Mouse (Mus musculus): ENCODE results near the gene Fgf2. TPM values are rescaled to one million over a fixed set of nuclear protein-coding genes. Genes with fewer than 3 reads are reported as not detected.
A peak's percentile ranks its signal among the peaks of the same experiment; 100 is the strongest.

Gene Fgf2
- total and polyA plus RNA-seq, 3 experiments: 0.25 to 0.70 TPM; not detected in 1

DNA sequence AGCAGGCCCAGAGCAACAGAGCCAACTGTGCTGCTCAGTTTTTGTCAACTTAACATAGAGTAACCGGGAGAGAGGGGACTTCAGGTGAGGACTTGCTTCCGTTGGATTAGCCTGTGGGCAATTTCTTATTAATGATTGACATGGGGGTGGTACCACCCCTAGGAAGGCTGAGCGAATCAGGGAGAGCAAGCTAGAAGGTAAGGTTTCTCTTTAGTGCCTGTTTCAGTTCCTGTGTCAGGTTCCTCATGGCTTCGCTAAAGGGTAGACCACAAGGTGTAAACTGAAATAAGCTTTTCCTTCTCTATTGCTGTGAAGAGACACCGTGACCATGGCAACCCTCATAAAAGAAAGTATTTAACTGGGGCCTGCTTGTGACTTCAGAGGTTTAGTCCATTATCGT lies 39.2 kb downstream of the Fgf2 start:
- H3K27ac ChIP-seq (ENCODE audit: insufficient read depth, low read depth): no peak overlapping the region
- H3K4me2 ChIP-seq (ENCODE audit: insufficient read depth, low read depth, poor library complexity, severe bottlenecking): no peak overlapping the region
- DNase-seq (ENCODE audit: extremely low read depth): no peak
- peaks cover 0 to 9% of the 10 kb centered on the region in 2 experiments; a peak in 2 of 4 replicates for H3K4me1 ChIP-seq (ENCODE audit: control insufficient read depth in 1 of 2, insufficient read depth in 2 of 2)
- no peaks in the 10 kb centered on the region for H3K79me2 ChIP-seq (replicated peaks; ENCODE audit: control insufficient read depth, extremely low read depth, insufficient read depth, poor library complexity, severe bottlenecking)
- dilution Hi-C loops (cut with MboI; ENCODE audit: extremely low pct_ligation_motif_present, extremely low pct_unique_long_range_greater_than_20kb, low sequenced_read_pairs) (no loop called here), in situ Hi-C loops (cut with MboI; ENCODE audit: low pct_ligation_motif_present, low pct_unique_long_range_greater_than_20kb, low sequenced_read_pairs) (no loop called here)
- peaks cover 5% of the 10 kb centered on the region for H3K9me3 ChIP-seq (replicated peaks; ENCODE audit: low read length)
- H3K27me3 ChIP-seq (replicated peaks): no peaks in the 10 kb centered on the region
- H3K36me3 ChIP-seq (replicated peaks in 1 of 2; ENCODE audit: control insufficient read depth in 1 of 2, insufficient read depth in 1 of 2, low read length in 1 of 2): no peaks in the 10 kb centered on the region
- TF ChIP-seq IRF4 (IDR thresholded peaks at IDR 0.05; ENCODE audit: low read depth, low read length) (0 out of 2 replicates have a peak, but pooled peaks have one; percentile 14), MAZ (IDR thresholded peaks at IDR 0.05; ENCODE audit: low read depth, low read length) (no peak)
- no peak overlapping the region for H3K9ac ChIP-seq (ENCODE audit: insufficient read depth, low read depth)
- H3K4me3 ChIP-seq (replicated peaks in 1 of 3; ENCODE audit: low read depth in 2 of 3, low read length in 2 of 3, poor library complexity in 1 of 3): no peak overlapping the region

DNA sequence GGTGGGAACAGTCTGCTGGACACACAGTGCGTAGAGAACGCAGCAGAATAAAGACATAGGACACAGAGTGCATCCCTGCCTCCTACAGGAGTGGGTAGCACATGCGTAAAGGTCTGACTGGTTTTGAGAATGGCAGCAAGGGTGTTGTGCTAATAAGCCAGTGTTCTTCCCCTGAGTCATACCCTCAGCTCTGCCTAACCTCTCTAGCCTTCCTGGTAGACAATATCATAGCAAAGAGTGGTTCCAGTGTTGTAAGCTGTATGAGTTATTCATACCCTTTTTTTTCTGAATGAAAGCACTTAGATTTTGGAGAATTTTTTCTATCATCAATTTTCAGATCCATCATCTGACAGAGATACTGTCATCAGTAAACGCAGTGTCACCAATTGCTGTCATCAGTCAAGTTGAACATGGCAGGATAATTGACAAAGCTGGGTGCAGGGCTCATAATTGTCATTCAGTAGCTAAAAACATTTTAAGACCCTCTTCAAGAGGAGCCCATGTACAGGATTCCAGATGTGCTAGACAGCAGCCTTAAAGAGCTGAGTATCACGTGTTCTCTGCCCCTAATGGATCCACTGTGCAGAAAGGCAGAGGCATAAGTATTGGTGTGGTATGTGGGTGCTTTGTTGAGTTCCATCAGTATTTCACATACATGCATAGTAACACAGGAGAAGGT lies 48.9 kb downstream of the Fgf2 start:
- DNase-seq (ENCODE audit: extremely low read depth): no peak
- TF ChIP-seq PAX5 (IDR thresholded peaks at IDR 0.05; ENCODE audit: low read length) (no peak), ZKSCAN1 (IDR thresholded peaks at IDR 0.05; ENCODE audit: borderline replicate concordance, low read depth, low read length) (no peak), E2F4 (IDR thresholded peaks at IDR 0.05; ENCODE audit: insufficient replicate concordance, low read depth, low read length) (no peak), ETS1 (conservative IDR thresholded peaks at IDR 0.05; ENCODE audit: low read depth, low read length) (no peak), KAT2A (IDR thresholded peaks at IDR 0.05; ENCODE audit: insufficient replicate concordance, low read length) (no peak), UBTF (IDR thresholded peaks at IDR 0.05; ENCODE audit: low read depth, low read length) (no peak), MXI1 (IDR thresholded peaks at IDR 0.05; ENCODE audit: low read depth, low read length) (no peak), NRF1 (IDR thresholded peaks at IDR 0.05; ENCODE audit: low read depth, low read length) (no peak), ELF1 (IDR thresholded peaks at IDR 0.05; ENCODE audit: low read depth, low read length) (no peak), SMC3 (IDR thresholded peaks at IDR 0.05; ENCODE audit: low read depth, low read length) (no peak), ZC3H11A (IDR thresholded peaks at IDR 0.05; ENCODE audit: low read depth, low read length) (no peak), IRF4 (IDR thresholded peaks at IDR 0.05; ENCODE audit: low read depth, low read length) (no peak), USF2 (conservative IDR thresholded peaks at IDR 0.05; ENCODE audit: low read depth, low read length) (no peak), MYC (IDR thresholded peaks at IDR 0.05; ENCODE audit: low read depth, low read length) (no peak), TBP (conservative IDR thresholded peaks at IDR 0.05; ENCODE audit: low read depth, low read length) (no peak), JUN (IDR thresholded peaks at IDR 0.05; ENCODE audit: insufficient read depth, low read depth, low read length) (no peak), TCF12 (IDR thresholded peaks at IDR 0.05; ENCODE audit: low read depth, low read length) (no peak), CHD1 (IDR thresholded peaks at IDR 0.05; ENCODE audit: low read depth, low read length) (no peak), MAZ (IDR thresholded peaks at IDR 0.05; ENCODE audit: low read depth, low read length) (no peak), MAFK (IDR thresholded peaks at IDR 0.05; ENCODE audit: insufficient replicate concordance, low read length) (no peak)
- no peaks in the 10 kb centered on the region for H3K36me3 ChIP-seq (replicated peaks in 1 of 2; ENCODE audit: control insufficient read depth in 1 of 2, insufficient read depth in 1 of 2, low read length in 1 of 2)
- no peaks in the 10 kb centered on the region for H3K9me3 ChIP-seq (replicated peaks; ENCODE audit: low read length)
- H3K79me2 ChIP-seq (replicated peaks; ENCODE audit: control insufficient read depth, extremely low read depth, insufficient read depth, poor library complexity, severe bottlenecking): no peaks in the 10 kb centered on the region
- H3K9ac ChIP-seq (ENCODE audit: insufficient read depth, low read depth): no peak overlapping the region
- in situ Hi-C loops (cut with MboI; ENCODE audit: low pct_ligation_motif_present, low pct_unique_long_range_greater_than_20kb, low sequenced_read_pairs): no loop called here
- dilution Hi-C loops (cut with MboI; ENCODE audit: extremely low pct_ligation_motif_present, extremely low pct_unique_long_range_greater_than_20kb, low sequenced_read_pairs): no loop called here
- H3K27ac ChIP-seq (ENCODE audit: insufficient read depth, low read depth): no peak overlapping the region
- no peaks in the 10 kb centered on the region for H3K27me3 ChIP-seq (replicated peaks)
- H3K4me1 ChIP-seq (ENCODE audit: control insufficient read depth in 1 of 2, insufficient read depth in 2 of 2): peaks cover 6 to 14% of the 10 kb centered on the region in 2 experiments
- no peak overlapping the region for H3K4me3 ChIP-seq (replicated peaks in 1 of 3; ENCODE audit: low read depth in 2 of 3, low read length in 2 of 3, poor library complexity in 1 of 3)
- no peak overlapping the region for H3K4me2 ChIP-seq (ENCODE audit: insufficient read depth, low read depth, poor library complexity, severe bottlenecking)
